Mouse (Mus musculus) midbrain, postnatal 0 days (tissue): Measurements from ENCODE around the gene Ppp4c. TPM values are rescaled to one million over a fixed set of nuclear protein-coding genes. Genes with fewer than 3 reads are reported as not detected.

ENCODE experiments used
- ATAC-seq: fragments of 200-750 bp; cut with Nextera tagmentation; 2 replicates; pipeline ENCODE4 v1.8.0; 2017; ENCODE audit warnings: moderate number of reproducible peaks, mild to moderate bottlenecking, moderate TSS enrichment, moderate library complexity; ENCODE audit not compliant: low FRiP score
- DNase-seq: peaks from one replicate; pipeline ENCODE4 v3.0.0-alpha.2; 2015; ENCODE audit warnings: low spot score
- H3K27ac ChIP-seq: fragments of 300-500 bp; sonication (generic); 2 replicates; pipeline ENCODE4 v1.5.1; 2014; ENCODE audit warnings: low read depth, mild to moderate bottlenecking, low read length, mixed read lengths
- H3K27me3 ChIP-seq: fragments of 300-500 bp; sonication (generic); 2 replicates; pipeline ENCODE4 v1.6.1; 2014; ENCODE audit warnings: low read length, control low read depth, mixed read lengths; ENCODE audit not compliant: insufficient read depth
- H3K36me3 ChIP-seq: fragments of 300-500 bp; sonication (generic); 2 replicates; pipeline ENCODE4 v1.6.1; 2014; ENCODE audit warnings: low read length, control low read depth, mixed read lengths; ENCODE audit not compliant: insufficient read depth
- H3K4me1 ChIP-seq: fragments of 300-500 bp; sonication (generic); 2 replicates; pipeline ENCODE4 v1.6.1; 2014; ENCODE audit warnings: mild to moderate bottlenecking, control low read depth, antibody characterized with exemption, low read length, mixed read lengths; ENCODE audit not compliant: insufficient read depth
- H3K4me2 ChIP-seq: fragments of 300-500 bp; sonication (generic); 2 replicates; pipeline ENCODE4 v1.6.1; 2014; ENCODE audit warnings: low read depth, mild to moderate bottlenecking, low read length, mixed read lengths; ENCODE audit not compliant: poor library complexity, severe bottlenecking
- H3K4me3 ChIP-seq: fragments of 300-500 bp; sonication (generic); 2 replicates; pipeline ENCODE4 v1.5.1; 2014; ENCODE audit warnings: low read depth, mild to moderate bottlenecking, low read length, moderate library complexity
- H3K9ac ChIP-seq: fragments of 300-500 bp; sonication (generic); replicated peaks from 2 replicates; pipeline ENCODE4 v1.6.1; 2014; ENCODE audit warnings: mild to moderate bottlenecking, low read length, moderate library complexity, mixed read lengths; ENCODE audit not compliant: poor library complexity, severe bottlenecking
- H3K9me3 ChIP-seq: fragments of 300-500 bp; sonication (generic); 2 replicates; pipeline ENCODE4 v1.6.1; 2016; ENCODE audit warnings: low read length, control low read depth
- CTCF ChIP-seq: IDR thresholded peaks from 2 replicates; pipeline ENCODE4 v1.5.1; 2016; ENCODE audit warnings: antibody characterized with exemption, mild to moderate bottlenecking
- WGBS: fragments of 180-500 bp; shearing (Covaris S2); extraction: QIAGEN DNeasy Blood & Tissue Kit; methylation state at CpG from one replicate; pipeline ENCODE4 v1.1.7; 2014; 5-methylcytosine and 5-hydroxymethylcytosine counted together
- polyA plus RNA-seq: library from polyadenylated mRNA; unstranded; fragments of >200 nt; fragmentation: Nextera tagmentation; extraction: Ambion mirVana; gene quantifications from 2 replicates; pipeline ENCODE4 v1.2.1, GENCODE M21; 2015
- total RNA-seq: library from RNA; depleted of rRNA; stranded (reverse); fragments of >200 nt; gene quantifications from 2 replicates; pipeline ENCODE4 v1.2.3, GENCODE M21; 2014

The Ppp4c gene
- total and polyA plus RNA-seq, 2 experiments from 2014 or later = 127 to 137 TPM

DNA sequence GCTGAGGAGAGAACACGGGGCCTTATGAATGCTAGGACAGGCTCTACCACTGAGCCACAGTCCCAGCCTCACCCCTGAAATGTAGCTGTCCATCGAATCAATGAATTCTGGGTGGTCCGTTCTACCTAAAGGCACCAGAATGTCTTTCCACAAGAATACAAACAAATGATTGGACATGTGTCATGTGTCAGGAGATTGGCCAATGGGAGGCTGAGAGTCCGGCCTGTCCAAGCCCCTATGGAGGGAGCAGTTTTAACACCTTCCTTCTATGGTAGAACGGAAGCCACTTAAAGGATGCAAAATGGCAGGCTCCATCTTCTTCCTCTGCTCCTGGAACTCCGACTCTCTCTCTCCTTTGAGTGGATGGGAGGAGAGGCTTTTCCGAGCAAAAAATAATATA lies 25.3 kb upstream of the Ppp4c start:
- no peak overlapping the region for H3K27ac ChIP-seq
- H3K4me1 ChIP-seq = peaks cover 7% of the 10 kb centered on the region
- WGBS = 90% methylated on average over 7 of the region's 7 CpGs
- H3K4me3 ChIP-seq = no peak overlapping the region
- no peak overlapping the region for H3K9ac ChIP-seq
- no peak overlapping the region for H3K4me2 ChIP-seq
- no peak for DNase-seq
- no peak for TF ChIP-seq CTCF
- H3K36me3 ChIP-seq = no peaks in the 10 kb centered on the region
- no peak for ATAC-seq
- H3K27me3 ChIP-seq = no peaks in the 10 kb centered on the region
- H3K9me3 ChIP-seq = no peaks in the 10 kb centered on the region

GRCm38 (mm10) chr7:126816494-126816893 lies 24.2 kb upstream of the Ppp4c start:
- H3K9me3 ChIP-seq = no peaks in the 10 kb centered on the region
- no peak overlapping the region for H3K27ac ChIP-seq
- DNase-seq = no peak
- H3K4me1 ChIP-seq = no peaks in the 10 kb centered on the region
- H3K27me3 ChIP-seq = no peaks in the 10 kb centered on the region
- H3K4me2 ChIP-seq = no peak overlapping the region
- WGBS = 85% methylated on average over 8 of the region's 8 CpGs
- no peak overlapping the region for H3K4me3 ChIP-seq
- ATAC-seq = no peak
- no peaks in the 10 kb centered on the region for H3K36me3 ChIP-seq
- TF ChIP-seq CTCF = no peak
- H3K9ac ChIP-seq = no peak overlapping the region

GRCm38 (mm10) chr7:126815726-126816222 lies 23.5 kb upstream of the Ppp4c start:
- Histone ChIP-seq H3K4me1 (no peaks in the 10 kb centered on the region), H3K4me3 (no peak overlapping the region), H3K9me3 (no peaks in the 10 kb centered on the region), H3K27me3 (no peaks in the 10 kb centered on the region), H3K36me3 (no peaks in the 10 kb centered on the region), H3K27ac (no peak overlapping the region), H3K9ac (no peak overlapping the region), H3K4me2 (no peak overlapping the region)
- TF ChIP-seq CTCF = no peak
- 50% methylated on average over 8 of the region's 8 CpGs for WGBS
- ATAC-seq (no peak), DNase-seq (no peak)

- Histone ChIP-seq H3K4me2 (peak overlapping the region; percentile 83), H3K27me3 (no peaks in the 10 kb centered on the region), H3K4me3 (no peak overlapping the region), H3K9me3 (no peaks in the 10 kb centered on the region), H3K27ac (no peak overlapping the region), H3K9ac (no peak overlapping the region), H3K4me1 (peaks cover 6% of the 10 kb centered on the region; the same call in 1 of the 2 replicates), H3K36me3 (no peaks in the 10 kb centered on the region; the same call in 1 of the 2 replicates)
- no peak for ATAC-seq
- 69% methylated on average over 5 of the region's 5 CpGs for WGBS
- no peak for TF ChIP-seq CTCF
- DNase-seq = no peak
Observed at GRCm38 (mm10) chr7:126809723-126810369, 17.6 kb upstream of the Ppp4c start.

GRCm38 (mm10) chr7:126808703-126809455 lies 16.6 kb upstream of the Ppp4c start:
- ATAC-seq = peak; percentile 93
- WGBS = under 1% methylated on average over 38 of the region's 43 CpGs

GRCm38 (mm10) chr7:126807405-126807804 lies 15.1 kb upstream of the Ppp4c start:
- Histone ChIP-seq H3K4me1 (peaks cover 6% of the 10 kb centered on the region; the same call in 1 of the 2 replicates), H3K9ac (no peak overlapping the region), H3K4me2 (no peak overlapping the region), H3K9me3 (no peaks in the 10 kb centered on the region), H3K4me3 (no peak overlapping the region), H3K27me3 (no peaks in the 10 kb centered on the region), H3K36me3 (peaks cover 4% of the 10 kb centered on the region; the same call in 1 of the 2 replicates), H3K27ac (no peak overlapping the region)
- DNase-seq (no peak), ATAC-seq (no peak)
- WGBS = 82% methylated on average over 4 of the region's 4 CpGs
- TF ChIP-seq CTCF = no peak

More at GRCm38 (mm10) chr7:126808703-126809455, 16.6 kb upstream of the Ppp4c start:
- H3K4me3 ChIP-seq = peak overlapping the region; percentile 73
- no peaks in the 10 kb centered on the region for H3K27me3 ChIP-seq
- peak overlapping the region; percentile 73 for H3K27ac ChIP-seq
- H3K9me3 ChIP-seq = no peaks in the 10 kb centered on the region
- peak; percentile 94 for DNase-seq
- peak overlapping the region; percentile 83 for H3K4me2 ChIP-seq
- peaks cover 6% of the 10 kb centered on the region; the same call in 1 of the 2 replicates for H3K4me1 ChIP-seq
- H3K36me3 ChIP-seq = no peaks in the 10 kb centered on the region; the same call in 1 of the 2 replicates
- peak overlapping the region; percentile 72 for H3K9ac ChIP-seq
- peak; percentile 29; the same call in 1 of the 2 replicates for TF ChIP-seq CTCF
